Mouse (Mus musculus): ENCODE results near the gene Zbtb40.

The Zbtb40 gene

GRCm38 (mm10) chr4:137033115-137033887, 15.3 kb downstream of the Zbtb40 start:
- DNase-seq (ENCODE audit: low spot score) = no peak

- DNase-seq (ENCODE audit: low spot score) = no peak
Observed at GRCm38 (mm10) chr4:137032456-137032855, 16.1 kb downstream of the Zbtb40 start.

- DNase-seq (ENCODE audit: low spot score) = no peak
Observed at GRCm38 (mm10) chr4:137031319-137031718, 17.3 kb downstream of the Zbtb40 start.

GRCm38 (mm10) chr4:137029348-137029747, 19.3 kb downstream of the Zbtb40 start:
- DNase-seq (ENCODE audit: low spot score) = no peak

- DNase-seq (ENCODE audit: low spot score) = no peak
Observed at GRCm38 (mm10) chr4:137027051-137027450, 21.6 kb downstream of the Zbtb40 start.

GRCm38 (mm10) chr4:137025570-137025969, 23.0 kb downstream of the Zbtb40 start:
- no peak for DNase-seq (ENCODE audit: low spot score)

- DNase-seq (ENCODE audit: low spot score) = no peak
Observed at GRCm38 (mm10) chr4:137025133-137025532, 23.5 kb downstream of the Zbtb40 start.

- no peak for DNase-seq (ENCODE audit: low spot score)
Observed at GRCm38 (mm10) chr4:137020065-137020464, 28.5 kb downstream of the Zbtb40 start.

GRCm38 (mm10) chr4:137015934-137016333, 32.7 kb downstream of the Zbtb40 start:
- DNase-seq (ENCODE audit: low spot score) = no peak

GRCm38 (mm10) chr4:137015476-137015856, 33.1 kb downstream of the Zbtb40 start:
- DNase-seq (ENCODE audit: low spot score) = no peak

GRCm38 (mm10) chr4:137014654-137015475, 33.7 kb downstream of the Zbtb40 start:
- DNase-seq (ENCODE audit: low spot score) = no peak

- no peak for DNase-seq (ENCODE audit: low spot score)
Observed at GRCm38 (mm10) chr4:137014124-137014523, 34.5 kb downstream of the Zbtb40 start.

GRCm38 (mm10) chr4:137006966-137007365, 41.6 kb downstream of the Zbtb40 start:
- DNase-seq (ENCODE audit: low spot score) = no peak

GRCm38 (mm10) chr4:137001825-137002224, 46.8 kb downstream of the Zbtb40 start:
- DNase-seq (ENCODE audit: low spot score) = no peak

- no peak for DNase-seq (ENCODE audit: low spot score)
Observed at GRCm38 (mm10) chr4:137001020-137001419, 47.6 kb downstream of the Zbtb40 start.

GRCm38 (mm10) chr4:136998371-136998770, 50.2 kb downstream of the Zbtb40 start:
- no peak for DNase-seq (ENCODE audit: low spot score)

- no peak for DNase-seq (ENCODE audit: low spot score)
Observed at GRCm38 (mm10) chr4:136997723-136998345, 50.8 kb downstream of the Zbtb40 start.

GRCm38 (mm10) chr4:136996933-136997332, 51.7 kb downstream of the Zbtb40 start:
- DNase-seq (ENCODE audit: low spot score) = no peak

- no peak for DNase-seq (ENCODE audit: low spot score)
Observed at GRCm38 (mm10) chr4:136995361-136995760, 53.2 kb downstream of the Zbtb40 start.

GRCm38 (mm10) chr4:136981993-136982695, 66.5 kb downstream of the Zbtb40 start:
- DNase-seq (ENCODE audit: low spot score) = no peak

GRCm38 (mm10) chr4:136981347-136981746, 67.3 kb downstream of the Zbtb40 start:
- DNase-seq (ENCODE audit: low spot score) = no peak

GRCm38 (mm10) chr4:136980921-136981320, 67.7 kb downstream of the Zbtb40 start:
- no peak for DNase-seq (ENCODE audit: low spot score)
